Mouse (Mus musculus) megakaryocyte, embryonic 14.5 days (primary cell): ENCODE measurements around the gene Sorcs2.

ENCODE experiments used
- FLI1 ChIP-seq: IDR thresholded peaks from 2 replicates; pipeline ENCODE4 v1.6.1; 2012; ENCODE audit warnings: low read length, inconsistent platforms, mixed read lengths
- GATA1 ChIP-seq: IDR thresholded peaks from 3 replicates; pipeline ENCODE4 v1.6.1; 2012; ENCODE audit warnings: mixed read lengths, low read length, inconsistent platforms, borderline replicate concordance

GRCm38 (mm10) chr5:36330472-36331155 is 67.3 kb downstream of the Sorcs2 start:
- TF ChIP-seq GATA1, result no peak
- TF ChIP-seq FLI1, result no peak
